Mouse (Mus musculus) MEL (cell line): ENCODE measurements at regions not wholly inside any gene's neighbourhood (a gene's known extent, or its start where the extent isn't known, plus 50 kb on each side); places are given as distances from the start of the nearest gene placed in this dataset.

Experiments used
- CTCF ChIP-seq, 3 experiments: IDR thresholded peaks in 2 of 3; conservative IDR thresholded peaks in 1 of 3; 2 replicates each; pipeline ENCODE4 v1.5.1; 2011 to 2012; ENCODE audit warnings: low read length in 3 of 3, low read depth in 2 of 3, mild to moderate bottlenecking in 2 of 3, improper control_type of control experiment in 1 of 3, inconsistent platforms in 1 of 3, mixed read lengths in 1 of 3, moderate library complexity in 1 of 3; ENCODE audit not compliant: control insufficient read depth in 1 of 3, insufficient read depth in 1 of 3, poor library complexity in 1 of 3, severe bottlenecking in 1 of 3
- E2F4 ChIP-seq: IDR thresholded peaks from 2 replicates; pipeline ENCODE4 v1.6.1; 2011; ENCODE audit warnings: low read depth, low read length, improper control_type of control experiment, borderline replicate concordance
- EP300 ChIP-seq, 2 experiments: IDR thresholded peaks; 2 replicates each; pipeline ENCODE4 v1.6.1; 2011; ENCODE audit warnings: improper control_type of control experiment in 2 of 2, low read length in 2 of 2, low read depth in 1 of 2, mild to moderate bottlenecking in 1 of 2
- GATA1 ChIP-seq: IDR thresholded peaks from 2 replicates; pipeline ENCODE4 v1.6.1; 2011; ENCODE audit warnings: low read depth, low read length, improper control_type of control experiment
- MAFK ChIP-seq: IDR thresholded peaks from 2 replicates; pipeline ENCODE4 v1.6.1; 2011; ENCODE audit warnings: low read depth, mild to moderate bottlenecking, low read length, improper control_type of control experiment, borderline replicate concordance
- MXI1 ChIP-seq: IDR thresholded peaks from 2 replicates; pipeline ENCODE4 v1.6.1; 2011; ENCODE audit warnings: mild to moderate bottlenecking, low read depth, low read length, improper control_type of control experiment
- MYB ChIP-seq: IDR thresholded peaks from 2 replicates; pipeline ENCODE4 v1.6.1; 2011; ENCODE audit warnings: mild to moderate bottlenecking, low read depth, low read length, improper control_type of control experiment
- NRF1 ChIP-seq: IDR thresholded peaks from 2 replicates; pipeline ENCODE4 v1.6.1; 2014; ENCODE audit warnings: low read depth, mild to moderate bottlenecking, inconsistent platforms, low read length, improper control_type of control experiment, moderate library complexity; ENCODE audit not compliant: poor library complexity, insufficient read depth, severe bottlenecking
- POLR2A ChIP-seq, 2 experiments: IDR thresholded peaks; 2 replicates each; pipeline ENCODE4 v1.6.1; 2011 to 2012; ENCODE audit warnings: low read length in 2 of 2, mild to moderate bottlenecking in 2 of 2, control low read depth in 1 of 2, improper control_type of control experiment in 1 of 2, low read depth in 1 of 2, moderate library complexity in 1 of 2; ENCODE audit not compliant: control insufficient read depth in 1 of 2, insufficient read depth in 1 of 2, poor library complexity in 1 of 2
- SIN3A ChIP-seq: IDR thresholded peaks from 2 replicates; pipeline ENCODE4 v1.6.1; 2012; ENCODE audit warnings: low read length, improper control_type of control experiment, inconsistent platforms
- TCF12 ChIP-seq: IDR thresholded peaks from 2 replicates; pipeline ENCODE4 v1.6.1; 2014; ENCODE audit warnings: low read depth, mild to moderate bottlenecking, inconsistent platforms, low read length, improper control_type of control experiment, moderate library complexity
- ZKSCAN1 ChIP-seq: IDR thresholded peaks from 2 replicates; pipeline ENCODE4 v1.6.1; 2012; ENCODE audit warnings: low read depth, mild to moderate bottlenecking, inconsistent platforms, low read length, improper control_type of control experiment, moderate library complexity
- ZNF384 ChIP-seq: IDR thresholded peaks from 2 replicates; pipeline ENCODE4 v1.6.1; 2012; ENCODE audit warnings: low read depth, mild to moderate bottlenecking, inconsistent platforms, low read length, improper control_type of control experiment

DNA sequence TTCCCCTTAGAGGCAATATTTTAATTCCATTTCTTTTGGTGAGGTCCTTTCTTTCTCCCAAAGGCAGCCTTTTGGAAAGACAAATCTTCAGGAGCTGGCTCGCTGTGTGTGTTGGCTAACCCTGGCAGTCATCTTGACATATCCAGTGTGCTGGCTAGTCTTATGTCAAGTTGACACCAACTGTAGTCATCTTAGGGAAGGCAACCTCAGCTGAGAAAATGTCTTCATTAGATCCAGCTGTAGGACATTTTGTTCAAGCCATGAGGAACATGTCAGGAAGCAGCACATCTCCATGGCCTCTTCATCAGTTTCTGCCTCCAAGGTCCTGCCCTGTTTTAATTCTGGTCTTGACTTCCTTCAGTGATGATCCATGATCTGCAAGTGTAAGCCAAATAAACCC lies 192.1 kb upstream of the Tle4 start:
- TF ChIP-seq CTCF (IDR thresholded peaks at IDR 0.05 in 2 of 3, conservative IDR thresholded peaks at IDR 0.05 in 1 of 3; ENCODE audit: control insufficient read depth in 1 of 3, insufficient read depth in 1 of 3, low read depth in 2 of 3, low read length in 3 of 3, poor library complexity in 1 of 3, severe bottlenecking in 1 of 3) (no peak), GATA1 (no peak), POLR2A (IDR thresholded peaks at IDR 0.05; ENCODE audit: control insufficient read depth in 1 of 2, insufficient read depth in 1 of 2, low read depth in 1 of 2, low read length in 2 of 2, poor library complexity in 1 of 2) (no peak), MXI1 (no peak), MYB (no peak), ZKSCAN1 (no peak), MAFK (no peak), TCF12 (no peak), EP300 (IDR thresholded peaks at IDR 0.05; ENCODE audit: low read depth in 1 of 2, low read length in 2 of 2) (no peak), SIN3A (no peak), ZNF384 (no peak), E2F4 (no peak), NRF1 (no peak)
